Mouse (Mus musculus) liver, embryonic 14.5 days (tissue): Measurements from ENCODE around the gene Runx2. TPM values are rescaled to one million over a fixed set of nuclear protein-coding genes. Genes with fewer than 3 reads are reported as not detected.

ENCODE experiments used
- ATAC-seq: fragments of 200-750 bp; cut with Nextera tagmentation; 2 replicates; pipeline ENCODE4 v1.8.0; 2017; ENCODE audit warnings: moderate number of reproducible peaks, mild to moderate bottlenecking, moderate library complexity; ENCODE audit not compliant: insufficient read depth
- DNase-seq, 3 experiments: peaks; one replicate each; pipeline ENCODE4 v3.0.0-alpha.2; 2012 to 2013; ENCODE audit warnings: low read depth in 3 of 3, low spot score in 3 of 3
- H3K27ac ChIP-seq: fragments of 300-500 bp; sonication (generic); 2 replicates; pipeline ENCODE4 v1.5.1; 2014; ENCODE audit warnings: moderate library complexity, mild to moderate bottlenecking, control low read depth, inconsistent platforms
- H3K27me3 ChIP-seq: fragments of 300-500 bp; sonication (generic); 2 replicates; pipeline ENCODE4 v1.6.1; 2014; ENCODE audit warnings: mild to moderate bottlenecking, low read length, moderate library complexity; ENCODE audit not compliant: control insufficient read depth, insufficient read depth
- H3K36me3 ChIP-seq: fragments of 300-500 bp; sonication (generic); replicated peaks from 2 replicates; pipeline ENCODE4 v1.6.1; 2014; ENCODE audit warnings: low read depth; ENCODE audit not compliant: control insufficient read depth, insufficient read depth
- H3K4me1 ChIP-seq, 2 experiments: fragments of 200-500 bp in 1 of 2; fragments of 300-500 bp in 1 of 2; sonication (generic) in 1 of 2; replicated peaks; 2 replicates each; pipeline ENCODE4 v1.6.1; 2012 to 2014; ENCODE audit warnings: antibody characterized with exemption in 1 of 2, inconsistent platforms in 1 of 2, low read length in 1 of 2; ENCODE audit not compliant: control insufficient read depth in 2 of 2, insufficient read depth in 2 of 2
- H3K4me2 ChIP-seq: fragments of 300-500 bp; sonication (generic); 2 replicates; pipeline ENCODE4 v1.6.1; 2014; ENCODE audit warnings: low read depth, mild to moderate bottlenecking, control low read depth, moderate library complexity
- H3K4me3 ChIP-seq, 2 experiments: fragments of 200-500 bp in 1 of 2; fragments of 300-500 bp in 1 of 2; sonication (generic) in 1 of 2; 2 replicates each; pipeline ENCODE4 v1.5.1; 2012 to 2014; ENCODE audit warnings: low read depth in 2 of 2, low read length in 2 of 2, mild to moderate bottlenecking in 2 of 2, control low read depth in 1 of 2, inconsistent platforms in 1 of 2, moderate library complexity in 1 of 2; ENCODE audit not compliant: insufficient read depth in 1 of 2
- H3K9ac ChIP-seq: fragments of 300-500 bp; sonication (generic); replicated peaks from 2 replicates; pipeline ENCODE4 v1.6.1; 2014; ENCODE audit warnings: mild to moderate bottlenecking, control low read depth, moderate library complexity
- H3K9me3 ChIP-seq: fragments of 300-500 bp; sonication (generic); 2 replicates; pipeline ENCODE4 v1.6.1; 2016; ENCODE audit warnings: low read length, mixed read lengths; ENCODE audit not compliant: control insufficient read depth
- CTCF ChIP-seq: IDR thresholded peaks from 2 replicates; pipeline ENCODE4 v1.5.1; 2016; ENCODE audit warnings: antibody characterized with exemption, low read depth, control low read depth
- EP300 ChIP-seq: IDR thresholded peaks from 2 replicates; pipeline ENCODE4 v1.6.1; 2016; ENCODE audit warnings: antibody characterized with exemption, low read depth
- WGBS: fragments of 180-500 bp; shearing (Covaris S2); extraction: QIAGEN DNeasy Blood & Tissue Kit; methylation state at CpG from one replicate; pipeline ENCODE4 v1.1.7; 2014; ENCODE audit not compliant: insufficient replicate concordance; 5-methylcytosine and 5-hydroxymethylcytosine counted together
- polyA plus RNA-seq, 2 experiments: library from polyadenylated mRNA; depleted of rRNA in 1 of 2; stranded (reverse) in 1 of 2; unstranded in 1 of 2; fragments of >200 nt; fragmentation: Nextera tagmentation in 1 of 2; extraction: Ambion mirVana in 1 of 2; gene quantifications; 2 replicates each; pipeline versions ENCODE4 v1.2.1 to v1.2.3; 2012 to 2014

Gene Runx2
- polyA plus RNA-seq, 2 experiments = 0.58 to 0.65 TPM

- ATAC-seq = no peak
- WGBS = 40% methylated on average over 7 of the region's 7 CpGs
- no peak for TF ChIP-seq CTCF
- TF ChIP-seq EP300 = no peak
- DNase-seq = no peak
- Histone ChIP-seq H3K9me3 (no peaks in the 10 kb centered on the region), H3K27me3 (no peaks in the 10 kb centered on the region), H3K27ac (no peak overlapping the region), H3K4me2 (no peak overlapping the region), H3K36me3 (no peaks in the 10 kb centered on the region), H3K4me3 (no peak overlapping the region), H3K9ac (no peak overlapping the region), H3K4me1 (no peaks in the 10 kb centered on the region)
Measured at GRCm38 (mm10) chr17:44660121-44660806, 154.3 kb downstream of the Runx2 start.

DNA sequence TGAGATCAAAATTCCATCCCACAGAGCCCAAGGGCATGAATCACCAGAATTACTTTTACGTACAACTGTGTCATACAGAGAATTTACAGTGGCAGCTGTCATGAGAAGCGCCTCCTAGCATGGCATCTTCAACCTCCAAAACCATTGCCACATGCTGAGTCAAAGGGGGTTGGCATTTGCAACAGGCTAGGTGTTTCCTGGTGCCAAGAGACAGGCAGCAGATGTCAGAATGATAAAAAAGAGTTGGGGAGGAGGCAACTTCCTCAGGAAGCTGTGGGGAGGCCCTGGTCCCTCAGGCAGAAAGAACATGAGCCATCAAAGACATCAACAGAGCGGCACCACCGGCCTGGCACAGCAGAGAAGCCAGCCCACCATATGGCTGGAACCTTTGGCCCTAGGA lies 160.1 kb downstream of the Runx2 start:
- Histone ChIP-seq H3K9ac (no peak overlapping the region), H3K4me1 (no peaks in the 10 kb centered on the region), H3K27ac (no peak overlapping the region), H3K9me3 (no peaks in the 10 kb centered on the region), H3K4me2 (no peak overlapping the region), H3K27me3 (no peaks in the 10 kb centered on the region), H3K4me3 (no peak overlapping the region), H3K36me3 (no peaks in the 10 kb centered on the region)
- WGBS = 12% methylated on average over 4 of the region's 4 CpGs
- TF ChIP-seq EP300 = no peak
- no peak for TF ChIP-seq CTCF
- peak in 1 of 3 experiments; percentile 40 for DNase-seq
- ATAC-seq = no peak

GRCm38 (mm10) chr17:44653081-44653480 lies 161.5 kb downstream of the Runx2 start:
- no peak for DNase-seq

DNA sequence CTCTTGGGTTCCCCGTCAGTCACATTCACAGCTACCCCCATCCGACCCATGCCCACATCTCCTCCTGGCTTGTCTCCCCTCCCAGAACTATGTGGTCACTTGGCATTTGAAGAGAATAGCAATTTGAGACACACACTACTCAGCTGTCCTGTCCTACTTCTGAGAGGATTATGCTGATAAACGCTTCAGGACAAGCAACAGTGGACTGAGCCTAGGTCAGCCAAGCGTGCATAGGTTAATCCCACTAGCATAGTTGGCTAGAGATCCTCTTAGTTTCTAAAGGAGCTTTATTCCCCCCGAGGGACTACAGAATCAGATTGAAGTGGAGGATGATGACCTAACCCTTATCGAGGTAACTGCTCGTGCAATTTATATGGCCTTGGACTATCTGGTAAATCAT lies 162.5 kb downstream of the Runx2 start:
- Histone ChIP-seq H3K36me3 (no peaks in the 10 kb centered on the region), H3K4me3 (no peak overlapping the region), H3K4me1 (no peaks in the 10 kb centered on the region), H3K9ac (no peak overlapping the region), H3K27me3 (no peaks in the 10 kb centered on the region), H3K4me2 (no peak overlapping the region), H3K27ac (no peak overlapping the region), H3K9me3 (no peaks in the 10 kb centered on the region)
- DNase-seq = no peak
- ATAC-seq = no peak
- WGBS = 64% methylated on average over 7 of the region's 7 CpGs
- TF ChIP-seq CTCF = no peak
- no peak for TF ChIP-seq EP300

More at GRCm38 (mm10) chr17:44653081-44653480, 161.5 kb downstream of the Runx2 start:
- H3K27ac ChIP-seq = no peak overlapping the region
- TF ChIP-seq EP300 = 0 out of 2 replicates have a peak, but pooled peaks have one; percentile 15
- TF ChIP-seq CTCF = no peak
- no peaks in the 10 kb centered on the region for H3K27me3 ChIP-seq
- H3K4me2 ChIP-seq = no peak overlapping the region
- no peaks in the 10 kb centered on the region for H3K36me3 ChIP-seq
- ATAC-seq = no peak
- 59% methylated on average over 3 of the region's 3 CpGs for WGBS
- H3K4me1 ChIP-seq = no peaks in the 10 kb centered on the region
- H3K4me3 ChIP-seq = no peak overlapping the region
- no peak overlapping the region for H3K9ac ChIP-seq
- no peaks in the 10 kb centered on the region for H3K9me3 ChIP-seq

GRCm38 (mm10) chr17:44651613-44652012 lies 163.0 kb downstream of the Runx2 start:
- no peak overlapping the region for H3K9ac ChIP-seq
- no peak for TF ChIP-seq EP300
- no peak for TF ChIP-seq CTCF
- H3K27me3 ChIP-seq = no peaks in the 10 kb centered on the region
- H3K36me3 ChIP-seq = no peaks in the 10 kb centered on the region
- DNase-seq (no peak), ATAC-seq (no peak)
- 70% methylated on average over 8 of the region's 8 CpGs for WGBS
- no peak overlapping the region for H3K27ac ChIP-seq
- H3K4me3 ChIP-seq = no peak overlapping the region
- no peak overlapping the region for H3K4me2 ChIP-seq
- H3K4me1 ChIP-seq = no peaks in the 10 kb centered on the region
- H3K9me3 ChIP-seq = no peaks in the 10 kb centered on the region
